Mouse (Mus musculus): ENCODE measurements around the gene Taf12.
A peak's percentile ranks its signal among the peaks of the same experiment; 100 is the strongest.

GRCm38 (mm10) chr4:132261514-132262357 is 12.4 kb upstream of the Taf12 start, which contains the start of gene Gmeb1:
- TF ChIP-seq POLR2A (IDR thresholded peaks at IDR 0.05; ENCODE audit: borderline replicate concordance, extremely low read depth, insufficient read depth, insufficient read length, poor library complexity, severe bottlenecking) (peak; percentile 34; the same call in 1 of the 2 replicates), CTCF (IDR thresholded peaks at IDR 0.05; ENCODE audit: borderline replicate concordance, extremely low read depth, insufficient read depth, insufficient read length) (no peak)

Measured in brain, embryonic 14.5 days (tissue).